Mouse (Mus musculus): ENCODE results near the gene Gga3. TPM values are rescaled to one million over a fixed set of nuclear protein-coding genes. Genes with fewer than 3 reads are reported as not detected.

Gene Gga3
- total and polyA plus RNA-seq, 2 experiments = 1.7 to 8.3 TPM

GRCm38 (mm10) chr11:115644308-115644707, 40.5 kb upstream of the Gga3 start:
- 89% methylated on average over 13 of the region's 13 CpGs for WGBS
- no peaks in the 10 kb centered on the region for H3K79me2 ChIP-seq (ENCODE audit: control insufficient read depth, insufficient read depth, low read length)
- H3K4me3 ChIP-seq (ENCODE audit: insufficient read depth, low read depth, low read length) = no peak overlapping the region
- H3K4me1 ChIP-seq (ENCODE audit: control insufficient read depth, insufficient read depth, low read length) = no peaks in the 10 kb centered on the region
- TF ChIP-seq CTCF (IDR thresholded peaks at IDR 0.05; ENCODE audit: low read depth, low read length) (no peak), POLR2A (IDR thresholded peaks at IDR 0.05; ENCODE audit: extremely low read depth, insufficient read depth, low read length) (no peak)
- no peaks in the 10 kb centered on the region for H3K27me3 ChIP-seq (ENCODE audit: control insufficient read depth, insufficient read depth, low read length)
- H3K9ac ChIP-seq (ENCODE audit: low read depth, low read length) = no peak overlapping the region
- DNase-seq (ENCODE audit: extremely low read depth, low read depth, low spot score) = no peak
- H3K36me3 ChIP-seq (ENCODE audit: control insufficient read depth, insufficient read depth, low read length) = peaks cover 2% of the 10 kb centered on the region; the same call in 1 of the 2 replicates
- no peak overlapping the region for H3K27ac ChIP-seq (replicated peaks; ENCODE audit: insufficient read depth, low read depth, low read length)

- WGBS = 74% methylated on average over 10 of the region's 10 CpGs
- Histone ChIP-seq H3K36me3 (ENCODE audit: control insufficient read depth, insufficient read depth, low read length) (peaks cover 2% of the 10 kb centered on the region; the same call in 1 of the 2 replicates), H3K4me1 (ENCODE audit: control insufficient read depth, insufficient read depth, low read length) (no peaks in the 10 kb centered on the region), H3K9ac (ENCODE audit: low read depth, low read length) (no peak overlapping the region), H3K27me3 (ENCODE audit: control insufficient read depth, insufficient read depth, low read length) (no peaks in the 10 kb centered on the region), H3K4me3 (ENCODE audit: insufficient read depth, low read depth, low read length) (no peak overlapping the region), H3K27ac (replicated peaks; ENCODE audit: insufficient read depth, low read depth, low read length) (no peak overlapping the region), H3K79me2 (ENCODE audit: control insufficient read depth, insufficient read depth, low read length) (no peaks in the 10 kb centered on the region)
- no peak for DNase-seq (ENCODE audit: extremely low read depth, low read depth, low spot score)
- TF ChIP-seq POLR2A (IDR thresholded peaks at IDR 0.05; ENCODE audit: extremely low read depth, insufficient read depth, low read length) (no peak), CTCF (IDR thresholded peaks at IDR 0.05; ENCODE audit: low read depth, low read length) (no peak)
These were observed 39.4 kb upstream of the Gga3 start for GRCm38 (mm10) chr11:115643265-115643664.

GRCm38 (mm10) chr11:115642705-115643104, 38.9 kb upstream of the Gga3 start:
- H3K4me3 ChIP-seq (ENCODE audit: insufficient read depth, low read depth, low read length) = no peak overlapping the region
- no peak overlapping the region for H3K9ac ChIP-seq (ENCODE audit: low read depth, low read length)
- no peak overlapping the region for H3K27ac ChIP-seq (replicated peaks; ENCODE audit: insufficient read depth, low read depth, low read length)
- TF ChIP-seq POLR2A (IDR thresholded peaks at IDR 0.05; ENCODE audit: extremely low read depth, insufficient read depth, low read length) (no peak), CTCF (IDR thresholded peaks at IDR 0.05; ENCODE audit: low read depth, low read length) (no peak)
- no peaks in the 10 kb centered on the region for H3K4me1 ChIP-seq (ENCODE audit: control insufficient read depth, insufficient read depth, low read length)
- DNase-seq (ENCODE audit: extremely low read depth, low read depth, low spot score) = no peak
- no peaks in the 10 kb centered on the region for H3K79me2 ChIP-seq (ENCODE audit: control insufficient read depth, insufficient read depth, low read length)
- no peaks in the 10 kb centered on the region for H3K27me3 ChIP-seq (ENCODE audit: control insufficient read depth, insufficient read depth, low read length)
- WGBS = 87% methylated on average over 2 of the region's 2 CpGs
- H3K36me3 ChIP-seq (ENCODE audit: control insufficient read depth, insufficient read depth, low read length) = peaks cover 2% of the 10 kb centered on the region; the same call in 1 of the 2 replicates

- Histone ChIP-seq H3K4me1 (ENCODE audit: control insufficient read depth, insufficient read depth, low read length) (no peaks in the 10 kb centered on the region), H3K27ac (replicated peaks; ENCODE audit: insufficient read depth, low read depth, low read length) (no peak overlapping the region), H3K79me2 (ENCODE audit: control insufficient read depth, insufficient read depth, low read length) (no peaks in the 10 kb centered on the region), H3K36me3 (ENCODE audit: control insufficient read depth, insufficient read depth, low read length) (peaks cover 2% of the 10 kb centered on the region; the same call in 1 of the 2 replicates), H3K27me3 (ENCODE audit: control insufficient read depth, insufficient read depth, low read length) (no peaks in the 10 kb centered on the region), H3K9ac (ENCODE audit: low read depth, low read length) (no peak overlapping the region), H3K4me3 (ENCODE audit: insufficient read depth, low read depth, low read length) (no peak overlapping the region)
- WGBS = 88% methylated on average over 4 of the region's 4 CpGs
- DNase-seq (ENCODE audit: extremely low read depth, low read depth, low spot score) = no peak
- no peak for TF ChIP-seq CTCF (IDR thresholded peaks at IDR 0.05; ENCODE audit: low read depth, low read length)
- TF ChIP-seq POLR2A (IDR thresholded peaks at IDR 0.05; ENCODE audit: extremely low read depth, insufficient read depth, low read length) = no peak
These were observed 37.8 kb upstream of the Gga3 start for GRCm38 (mm10) chr11:115641664-115642036.

GRCm38 (mm10) chr11:115640978-115641663, 37.3 kb upstream of the Gga3 start:
- no peak overlapping the region for H3K27ac ChIP-seq (replicated peaks; ENCODE audit: insufficient read depth, low read depth, low read length)

GRCm38 (mm10) chr11:115640311-115640828, 36.5 kb upstream of the Gga3 start:
- WGBS = 90% methylated on average over 3 of the region's 4 CpGs
- H3K27ac ChIP-seq (replicated peaks; ENCODE audit: insufficient read depth, low read depth, low read length) = no peak overlapping the region
- H3K27me3 ChIP-seq (ENCODE audit: control insufficient read depth, insufficient read depth, low read length) = no peaks in the 10 kb centered on the region
- TF ChIP-seq POLR2A (IDR thresholded peaks at IDR 0.05; ENCODE audit: extremely low read depth, insufficient read depth, low read length) (no peak), CTCF (IDR thresholded peaks at IDR 0.05; ENCODE audit: low read depth, low read length) (no peak)
- no peaks in the 10 kb centered on the region; the same call in 1 of the 2 replicates for H3K36me3 ChIP-seq (ENCODE audit: control insufficient read depth, insufficient read depth, low read length)
- no peaks in the 10 kb centered on the region for H3K4me1 ChIP-seq (ENCODE audit: control insufficient read depth, insufficient read depth, low read length)
- no peak overlapping the region for H3K4me3 ChIP-seq (ENCODE audit: insufficient read depth, low read depth, low read length)
- no peak for DNase-seq (ENCODE audit: extremely low read depth, low read depth, low spot score)
- H3K79me2 ChIP-seq (ENCODE audit: control insufficient read depth, insufficient read depth, low read length) = no peaks in the 10 kb centered on the region
- H3K9ac ChIP-seq (ENCODE audit: low read depth, low read length) = no peak overlapping the region

More at GRCm38 (mm10) chr11:115640978-115641663, 37.3 kb upstream of the Gga3 start:
- TF ChIP-seq POLR2A (IDR thresholded peaks at IDR 0.05; ENCODE audit: extremely low read depth, insufficient read depth, low read length) = no peak
- TF ChIP-seq CTCF (IDR thresholded peaks at IDR 0.05; ENCODE audit: low read depth, low read length) = no peak
- Histone ChIP-seq H3K36me3 (ENCODE audit: control insufficient read depth, insufficient read depth, low read length) (peaks cover 2% of the 10 kb centered on the region; the same call in 1 of the 2 replicates), H3K27me3 (ENCODE audit: control insufficient read depth, insufficient read depth, low read length) (no peaks in the 10 kb centered on the region), H3K79me2 (ENCODE audit: control insufficient read depth, insufficient read depth, low read length) (no peaks in the 10 kb centered on the region), H3K9ac (ENCODE audit: low read depth, low read length) (no peak overlapping the region), H3K4me1 (ENCODE audit: control insufficient read depth, insufficient read depth, low read length) (no peaks in the 10 kb centered on the region), H3K4me3 (ENCODE audit: insufficient read depth, low read depth, low read length) (no peak overlapping the region)
- no peak for DNase-seq (ENCODE audit: extremely low read depth, low read depth, low spot score)
- 62% methylated on average over 14 of the region's 14 CpGs for WGBS

Measured in liver, adult 2 months (tissue).